Mouse (Mus musculus) embryo, embryonic 10 days (tissue): ENCODE results near the gene Tnni1.
A peak's percentile ranks its signal among the peaks of the same experiment; 100 is the strongest.

Source experiments
- DNase-seq: peaks from one replicate; pipeline ENCODE4 v3.0.0-alpha.2; 2015; ENCODE audit warnings: low spot score

Gene Tnni1

GRCm38 (mm10) chr1:135844481-135844880 lies 65.2 kb downstream of the Tnni1 start:
- peak; percentile 37 for DNase-seq

- DNase-seq: no peak
These were observed 67.4 kb downstream of the Tnni1 start for GRCm38 (mm10) chr1:135846632-135847031.

GRCm38 (mm10) chr1:135847139-135847562 lies 67.9 kb downstream of the Tnni1 start:
- DNase-seq: peak; percentile 78

- no peak for DNase-seq
These were observed 68.5 kb downstream of the Tnni1 start for GRCm38 (mm10) chr1:135847611-135848351.

GRCm38 (mm10) chr1:135850722-135851512 lies 71.7 kb downstream of the Tnni1 start:
- peak; percentile 51 for DNase-seq

GRCm38 (mm10) chr1:135852044-135852756 lies 73.0 kb downstream of the Tnni1 start:
- DNase-seq: peak; percentile 31

- no peak for DNase-seq
These were observed 74.0 kb downstream of the Tnni1 start for GRCm38 (mm10) chr1:135853200-135853599.

GRCm38 (mm10) chr1:135854591-135855343 lies 75.5 kb downstream of the Tnni1 start:
- no peak for DNase-seq

GRCm38 (mm10) chr1:135855344-135855687 lies 76.1 kb downstream of the Tnni1 start:
- no peak for DNase-seq

- DNase-seq: no peak
These were observed 76.8 kb downstream of the Tnni1 start for GRCm38 (mm10) chr1:135856070-135856469.

- DNase-seq: no peak
These were observed 78.0 kb downstream of the Tnni1 start for GRCm38 (mm10) chr1:135857137-135857775.

- DNase-seq: no peak
These were observed 79.3 kb downstream of the Tnni1 start for GRCm38 (mm10) chr1:135858533-135858932.
